Mouse (Mus musculus) embryo, embryonic 11 days (tissue): ENCODE results near the gene Vmn2r101.

Source experiments
- DNase-seq: peaks from one replicate; pipeline ENCODE4 v3.0.0-alpha.2; 2015

Gene Vmn2r101

GRCm38 (mm10) chr17:19576927-19577326 lies at the start of gene Vmn2r101:
TSS of gene Vmn2r101 (plus strand) at chr17:19577227.
- no peak for DNase-seq

- no peak for DNase-seq
Observed at GRCm38 (mm10) chr17:19629328-19629727, 52.3 kb downstream of the Vmn2r101 start.

GRCm38 (mm10) chr17:19658447-19658846 lies 81.4 kb downstream of the Vmn2r101 start:
- DNase-seq, result no peak

- DNase-seq, result no peak
Observed at GRCm38 (mm10) chr17:19660028-19660427, 83.0 kb downstream of the Vmn2r101 start, which contains the start of gene Vmn2r102. TSS of gene Vmn2r102 (plus strand) at chr17:19660328.
